Mouse (Mus musculus): ENCODE measurements around the gene Cln5. TPM values are rescaled to one million over a fixed set of nuclear protein-coding genes. Genes with fewer than 3 reads are reported as not detected.

The Cln5 gene
- polyA plus RNA-seq, 1 experiment from 2014 or later, result 11.2 TPM

DNA sequence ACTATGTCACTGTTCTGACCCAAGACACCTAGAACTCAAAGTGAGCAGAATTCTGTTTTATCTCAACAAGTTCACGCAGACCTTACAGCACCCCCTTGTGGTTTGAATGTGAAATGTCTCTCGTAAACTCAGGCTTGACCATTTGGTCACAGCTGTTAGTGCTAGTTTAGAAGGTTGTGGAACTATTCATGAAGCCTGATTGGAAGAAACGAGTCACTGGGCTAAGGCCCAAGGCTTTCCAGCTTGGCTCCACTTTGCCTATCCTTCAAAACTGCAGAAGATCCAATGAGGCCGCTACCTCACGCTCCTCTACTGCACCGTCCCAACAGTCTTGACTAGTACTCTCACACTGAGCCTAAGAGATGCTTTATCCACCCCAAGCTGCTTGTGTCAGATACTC is 18.6 kb downstream of the Cln5 start:
- peaks cover 72% of the 10 kb centered on the region for H3K36me3 ChIP-seq (ENCODE audit: control insufficient read depth, insufficient read depth, low read length)
- WGBS, result 75% methylated on average over 6 of the region's 6 CpGs
- ATAC-seq, result no peak; the same call in 1 of the 2 replicates
- no peak overlapping the region for H3K4me2 ChIP-seq (ENCODE audit: low read length)
- DNase-seq (ENCODE audit: low spot score), result peak; percentile 63
- no peaks in the 10 kb centered on the region for H3K27me3 ChIP-seq (replicated peaks; ENCODE audit: control insufficient read depth, insufficient read depth, low read length)
- H3K9me3 ChIP-seq (replicated peaks; ENCODE audit: control insufficient read depth, low read length), result no peaks in the 10 kb centered on the region
- no peaks in the 10 kb centered on the region for H3K4me1 ChIP-seq (ENCODE audit: control insufficient read depth, insufficient read depth, low read length)
- H3K4me3 ChIP-seq (ENCODE audit: low read depth, low read length), result no peak overlapping the region
- no peak overlapping the region for H3K27ac ChIP-seq (ENCODE audit: low read depth, low read length)
- no peak overlapping the region for H3K9ac ChIP-seq (ENCODE audit: low read length)

DNA sequence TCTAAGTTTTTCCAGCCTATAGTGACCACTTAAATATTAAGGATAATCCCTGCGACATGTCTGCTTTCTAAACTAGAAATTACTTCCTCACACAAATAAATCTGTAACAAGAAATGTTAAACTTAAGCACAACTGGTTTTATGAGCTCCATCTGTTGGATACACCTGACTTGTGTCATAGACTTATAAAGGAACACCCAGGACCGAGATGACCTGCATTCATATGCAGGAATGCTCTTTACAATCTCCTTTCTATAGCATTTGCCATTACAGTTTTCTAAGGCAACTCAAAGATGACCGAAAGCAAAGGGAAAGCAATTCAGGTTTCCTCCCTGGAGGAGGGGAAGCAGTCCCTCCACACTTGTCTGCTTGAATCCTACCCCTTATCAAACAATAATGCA is 23.2 kb downstream of the Cln5 start:
- WGBS, result 87% methylated on average over 3 of the region's 3 CpGs
- H3K27me3 ChIP-seq (replicated peaks; ENCODE audit: control insufficient read depth, insufficient read depth, low read length), result no peaks in the 10 kb centered on the region
- ATAC-seq, result no peak
- H3K9me3 ChIP-seq (replicated peaks; ENCODE audit: control insufficient read depth, low read length), result no peaks in the 10 kb centered on the region
- H3K4me3 ChIP-seq (ENCODE audit: low read depth, low read length), result no peak overlapping the region
- H3K9ac ChIP-seq (ENCODE audit: low read length), result no peak overlapping the region
- H3K36me3 ChIP-seq (ENCODE audit: control insufficient read depth, insufficient read depth, low read length), result peaks cover 51% of the 10 kb centered on the region
- H3K4me2 ChIP-seq (ENCODE audit: low read length), result no peak overlapping the region
- peaks cover 17% of the 10 kb centered on the region for H3K4me1 ChIP-seq (ENCODE audit: control insufficient read depth, insufficient read depth, low read length)
- no peak for DNase-seq (ENCODE audit: low spot score)
- no peak overlapping the region for H3K27ac ChIP-seq (ENCODE audit: low read depth, low read length)

DNA sequence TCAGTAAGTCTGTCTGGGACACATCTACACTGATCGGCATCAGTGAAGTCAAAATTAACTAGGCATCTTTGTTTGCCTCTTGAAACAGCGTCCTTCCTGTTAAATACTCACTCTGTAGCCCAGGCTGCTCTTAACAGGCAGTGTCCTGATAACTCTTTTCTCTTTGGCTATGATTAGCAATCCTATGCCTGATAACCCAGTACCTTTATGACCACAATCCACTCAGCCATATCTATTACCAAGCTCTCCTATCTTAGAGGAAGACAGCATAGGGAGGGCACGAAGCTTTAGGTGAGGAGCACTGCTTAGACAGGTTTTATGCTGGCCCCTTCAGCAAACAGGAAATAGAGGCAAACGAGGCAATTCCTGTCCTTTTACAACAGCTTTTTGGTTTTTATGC is 23.7 kb downstream of the Cln5 start:
- no peaks in the 10 kb centered on the region for H3K27me3 ChIP-seq (replicated peaks; ENCODE audit: control insufficient read depth, insufficient read depth, low read length)
- ATAC-seq, result no peak
- no peak overlapping the region for H3K27ac ChIP-seq (ENCODE audit: low read depth, low read length)
- H3K9me3 ChIP-seq (replicated peaks; ENCODE audit: control insufficient read depth, low read length), result no peaks in the 10 kb centered on the region
- 86% methylated on average over 4 of the region's 4 CpGs for WGBS
- H3K36me3 ChIP-seq (ENCODE audit: control insufficient read depth, insufficient read depth, low read length), result peaks cover 47% of the 10 kb centered on the region
- no peak overlapping the region for H3K4me3 ChIP-seq (ENCODE audit: low read depth, low read length)
- H3K4me2 ChIP-seq (ENCODE audit: low read length), result no peak overlapping the region
- peaks cover 17% of the 10 kb centered on the region for H3K4me1 ChIP-seq (ENCODE audit: control insufficient read depth, insufficient read depth, low read length)
- DNase-seq (ENCODE audit: low spot score), result no peak
- H3K9ac ChIP-seq (ENCODE audit: low read length), result no peak overlapping the region

DNA sequence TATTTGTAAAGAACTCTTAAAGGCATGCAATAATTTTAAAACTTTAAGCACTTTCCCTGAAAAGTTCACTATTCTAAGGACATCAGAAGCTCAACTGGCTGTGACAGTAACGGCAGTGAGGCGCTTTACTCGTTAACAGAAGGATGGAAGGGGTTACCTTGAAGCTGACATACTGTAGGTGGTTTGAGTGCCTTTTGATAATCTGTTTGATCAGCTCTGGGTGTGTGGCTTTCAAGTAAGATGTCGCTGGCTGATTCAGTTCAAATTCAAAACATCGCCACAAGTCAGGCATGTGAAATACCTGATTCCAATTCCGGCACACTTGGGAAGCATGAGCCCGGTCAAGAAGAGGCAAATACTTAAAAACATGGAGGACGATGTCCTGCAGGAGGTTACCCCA is 25.0 kb downstream of the Cln5 start:
- H3K36me3 ChIP-seq (ENCODE audit: control insufficient read depth, insufficient read depth, low read length), result peaks cover 39% of the 10 kb centered on the region
- H3K27me3 ChIP-seq (replicated peaks; ENCODE audit: control insufficient read depth, insufficient read depth, low read length), result no peaks in the 10 kb centered on the region
- no peak for DNase-seq (ENCODE audit: low spot score)
- H3K27ac ChIP-seq (ENCODE audit: low read depth, low read length), result no peak overlapping the region
- no peaks in the 10 kb centered on the region for H3K9me3 ChIP-seq (replicated peaks; ENCODE audit: control insufficient read depth, low read length)
- H3K9ac ChIP-seq (ENCODE audit: low read length), result no peak overlapping the region
- WGBS, result 88% methylated on average over 8 of the region's 8 CpGs
- no peak overlapping the region for H3K4me2 ChIP-seq (ENCODE audit: low read length)
- peaks cover 17% of the 10 kb centered on the region for H3K4me1 ChIP-seq (ENCODE audit: control insufficient read depth, insufficient read depth, low read length)
- ATAC-seq, result no peak
- no peak overlapping the region for H3K4me3 ChIP-seq (ENCODE audit: low read depth, low read length)

DNA sequence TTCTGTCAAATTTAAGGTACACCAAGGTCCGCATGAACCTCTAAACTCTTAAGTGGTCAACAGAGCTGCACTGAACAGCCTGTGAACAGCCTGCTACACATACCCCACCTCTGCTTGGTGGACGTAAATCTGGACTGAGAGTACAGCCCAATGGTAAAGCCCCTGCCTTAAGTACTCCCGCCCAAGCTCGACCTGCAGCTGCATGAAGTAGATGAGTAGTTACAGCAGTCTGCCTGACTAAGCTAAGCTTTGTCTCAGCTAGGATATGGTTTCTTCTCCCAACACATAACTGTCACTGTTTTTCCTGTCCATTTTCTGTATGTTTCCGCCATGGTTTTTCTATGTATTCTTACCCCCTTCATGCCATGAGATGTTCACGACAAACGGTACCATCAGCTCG is 25.8 kb downstream of the Cln5 start:
- ATAC-seq (no peak), DNase-seq (ENCODE audit: low spot score) (no peak)
- Histone ChIP-seq H3K4me1 (ENCODE audit: control insufficient read depth, insufficient read depth, low read length) (peaks cover 17% of the 10 kb centered on the region), H3K27me3 (replicated peaks; ENCODE audit: control insufficient read depth, insufficient read depth, low read length) (no peaks in the 10 kb centered on the region), H3K9me3 (replicated peaks; ENCODE audit: control insufficient read depth, low read length) (no peaks in the 10 kb centered on the region), H3K9ac (ENCODE audit: low read length) (no peak overlapping the region), H3K4me2 (ENCODE audit: low read length) (no peak overlapping the region), H3K27ac (ENCODE audit: low read depth, low read length) (no peak overlapping the region), H3K4me3 (ENCODE audit: low read depth, low read length) (no peak overlapping the region), H3K36me3 (ENCODE audit: control insufficient read depth, insufficient read depth, low read length) (peaks cover 35% of the 10 kb centered on the region)
- WGBS, result 90% methylated on average over 8 of the region's 8 CpGs

DNA sequence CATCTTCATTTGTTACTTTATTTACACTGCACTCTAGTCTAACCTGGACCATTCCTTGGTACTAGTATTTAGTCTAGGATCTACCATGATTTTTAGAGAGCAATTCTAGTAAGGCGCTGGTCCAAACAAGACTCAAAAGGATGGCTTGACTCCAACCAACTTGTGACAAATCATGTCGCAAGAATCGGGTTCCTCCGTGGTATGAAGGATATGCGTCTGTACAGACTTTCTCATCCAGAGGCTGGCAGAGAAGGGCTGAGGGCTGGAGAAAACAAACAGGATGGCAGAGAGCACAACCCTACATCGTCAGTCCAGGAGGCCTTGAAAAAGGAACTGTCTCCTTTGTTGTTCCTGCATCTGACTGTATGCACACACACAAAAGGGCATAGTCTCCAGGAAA is 26.6 kb downstream of the Cln5 start:
- Histone ChIP-seq H3K9me3 (replicated peaks; ENCODE audit: control insufficient read depth, low read length) (no peaks in the 10 kb centered on the region), H3K4me2 (ENCODE audit: low read length) (0 out of 2 replicates have a peak overlapping the region, but pooled peaks have one; percentile 72), H3K4me1 (ENCODE audit: control insufficient read depth, insufficient read depth, low read length) (peaks cover 17% of the 10 kb centered on the region), H3K27me3 (replicated peaks; ENCODE audit: control insufficient read depth, insufficient read depth, low read length) (no peaks in the 10 kb centered on the region), H3K27ac (ENCODE audit: low read depth, low read length) (no peak overlapping the region), H3K9ac (ENCODE audit: low read length) (no peak overlapping the region), H3K4me3 (ENCODE audit: low read depth, low read length) (no peak overlapping the region), H3K36me3 (ENCODE audit: control insufficient read depth, insufficient read depth, low read length) (peaks cover 28% of the 10 kb centered on the region)
- DNase-seq (ENCODE audit: low spot score), result no peak
- WGBS, result 70% methylated on average over 6 of the region's 6 CpGs
- no peak for ATAC-seq

DNA sequence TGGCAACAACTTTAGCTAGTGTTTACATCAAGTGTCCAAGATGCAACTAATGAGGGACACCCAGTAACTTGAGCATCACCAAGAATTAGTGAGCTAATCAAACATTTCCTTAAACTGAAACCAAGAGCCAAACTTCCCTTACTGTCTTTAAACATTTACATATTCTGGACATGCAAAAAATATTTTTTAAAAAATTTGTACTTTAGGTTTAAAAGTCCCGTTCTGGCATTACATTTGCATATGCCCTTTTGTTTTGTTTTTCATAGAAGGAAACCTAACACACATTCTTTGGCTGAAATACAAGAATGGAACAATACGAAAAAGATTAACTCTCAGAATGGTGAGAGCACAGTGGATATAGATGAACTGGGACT is 28.2 kb downstream of the Cln5 start:
- H3K4me3 ChIP-seq (ENCODE audit: low read depth, low read length), result peak overlapping the region; percentile 86
- H3K27ac ChIP-seq (ENCODE audit: low read depth, low read length), result peak overlapping the region; percentile 98; the same call in 1 of the 2 replicates
- no peaks in the 10 kb centered on the region for H3K9me3 ChIP-seq (replicated peaks; ENCODE audit: control insufficient read depth, low read length)
- H3K4me1 ChIP-seq (ENCODE audit: control insufficient read depth, insufficient read depth, low read length), result peaks cover 17% of the 10 kb centered on the region
- DNase-seq (ENCODE audit: low spot score) (no peak), ATAC-seq (no peak)
- under 1% methylated on average over 2 of the region's 2 CpGs for WGBS
- H3K9ac ChIP-seq (ENCODE audit: low read length), result peak overlapping the region; percentile 99
- H3K4me2 ChIP-seq (ENCODE audit: low read length), result peak overlapping the region; percentile 72
- H3K36me3 ChIP-seq (ENCODE audit: control insufficient read depth, insufficient read depth, low read length), result peaks cover 16% of the 10 kb centered on the region; the same call in 1 of the 2 replicates
- no peaks in the 10 kb centered on the region for H3K27me3 ChIP-seq (replicated peaks; ENCODE audit: control insufficient read depth, insufficient read depth, low read length)

DNA sequence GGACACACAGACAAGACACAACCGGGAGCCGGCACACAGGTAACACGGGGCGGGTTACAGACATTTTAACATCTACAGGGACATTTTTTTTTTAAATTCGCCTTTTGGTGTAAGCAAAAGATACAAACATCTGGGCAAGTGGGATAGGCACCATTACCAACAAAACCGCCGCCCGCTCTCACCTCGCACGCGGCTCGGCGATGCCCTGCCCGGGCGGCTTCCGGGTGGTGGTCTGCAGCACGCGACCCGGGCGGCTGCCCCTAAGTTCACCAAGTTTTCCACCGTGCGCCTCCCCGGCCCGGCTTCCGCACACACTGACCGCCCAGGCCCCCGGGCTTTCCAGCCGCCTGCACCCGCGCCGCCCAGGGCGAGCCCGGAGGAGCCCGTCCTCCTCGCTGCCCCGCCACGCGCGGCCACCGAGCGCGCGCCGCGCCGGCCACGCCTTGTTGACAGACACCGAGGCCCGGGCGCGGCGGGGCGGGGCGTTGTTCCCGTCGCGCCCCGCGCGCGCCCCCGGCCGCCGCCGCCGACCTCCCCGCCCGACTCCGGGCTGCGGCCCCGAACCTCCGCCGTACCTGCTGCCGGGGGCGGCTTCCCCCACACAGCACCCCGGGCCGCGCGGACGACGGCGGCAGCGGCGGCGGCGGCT is 28.7 kb downstream of the Cln5 start:
- Histone ChIP-seq H3K9me3 (replicated peaks; ENCODE audit: control insufficient read depth, low read length) (no peaks in the 10 kb centered on the region), H3K27ac (ENCODE audit: low read depth, low read length) (peak overlapping the region; percentile 98), H3K27me3 (replicated peaks; ENCODE audit: control insufficient read depth, insufficient read depth, low read length) (no peaks in the 10 kb centered on the region), H3K36me3 (ENCODE audit: control insufficient read depth, insufficient read depth, low read length) (peaks cover 11% of the 10 kb centered on the region; the same call in 1 of the 2 replicates), H3K9ac (ENCODE audit: low read length) (peak overlapping the region; percentile 99), H3K4me3 (ENCODE audit: low read depth, low read length) (peak overlapping the region; percentile 86), H3K4me2 (ENCODE audit: low read length) (peak overlapping the region; percentile 72), H3K4me1 (ENCODE audit: control insufficient read depth, insufficient read depth, low read length) (peaks cover 17% of the 10 kb centered on the region)
- ATAC-seq (peak; percentile 87), DNase-seq (ENCODE audit: low spot score) (peak; percentile 86)
- under 1% methylated on average over 56 of the region's 86 CpGs for WGBS

DNA sequence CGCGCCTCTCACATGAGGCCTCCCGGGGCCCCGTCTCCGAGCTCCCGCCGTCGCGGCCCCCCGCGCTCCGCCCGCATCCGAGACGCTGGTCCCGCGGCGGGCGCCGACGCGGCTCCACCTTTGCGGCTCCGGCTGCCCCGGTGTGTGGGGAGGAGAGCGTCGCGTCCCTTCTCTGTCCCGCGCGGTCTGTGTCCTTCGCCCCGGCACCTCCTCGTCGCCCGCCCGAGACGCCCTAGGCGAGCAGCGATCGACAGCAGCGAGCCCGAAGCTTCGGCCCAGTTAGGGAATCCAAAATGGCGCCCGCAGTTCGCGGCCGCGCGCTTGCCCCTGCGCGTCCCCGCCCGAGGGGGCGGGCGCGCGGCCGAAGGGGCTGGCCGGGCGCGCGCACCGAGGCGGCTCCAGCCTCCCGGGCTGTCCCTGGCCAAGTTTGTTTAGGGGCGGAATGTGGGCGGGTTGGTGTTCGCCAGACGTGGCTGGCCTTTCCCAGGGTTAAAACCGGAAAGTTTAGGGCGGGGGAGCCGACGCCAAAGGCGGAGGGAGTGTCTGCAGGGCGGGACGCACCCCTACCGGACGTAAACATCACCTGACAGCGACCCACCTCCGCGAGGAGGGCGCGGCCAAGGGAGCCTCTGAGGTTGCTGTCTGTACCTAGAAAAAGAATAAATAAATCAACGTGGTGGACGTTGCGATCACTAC is 29.4 kb downstream of the Cln5 start, which contains the start of gene Fbxl3:
TSS of gene Fbxl3 (minus strand) at position 329 of the 696 bp plus-strand sequence.
- Histone ChIP-seq H3K4me2 (ENCODE audit: low read length) (peak within 1 kb of the TSS; percentile 72), H3K9ac (ENCODE audit: low read length) (peak within 1 kb of the TSS; percentile 99), H3K4me3 (ENCODE audit: low read depth, low read length) (peak within 1 kb of the TSS; percentile 86), H3K4me1 (ENCODE audit: control insufficient read depth, insufficient read depth, low read length) (peaks cover 17% of the 10 kb centered on the region), H3K9me3 (replicated peaks; ENCODE audit: control insufficient read depth, low read length) (no peaks in the 10 kb centered on the region), H3K27ac (ENCODE audit: low read depth, low read length) (peak within 1 kb of the TSS; percentile 98), H3K36me3 (ENCODE audit: control insufficient read depth, insufficient read depth, low read length) (peaks cover 9% of the 10 kb centered on the region; the same call in 1 of the 2 replicates), H3K27me3 (replicated peaks; ENCODE audit: control insufficient read depth, insufficient read depth, low read length) (no peaks in the 10 kb centered on the region)
- DNase-seq (ENCODE audit: low spot score) (peak; percentile 88), ATAC-seq (peak; percentile 87)
- under 1% methylated on average over 87 of the region's 88 CpGs for WGBS

Data from forebrain, embryonic 14.5 days (tissue).